In genomic region chr19:60226845-60227235, GRCm38 (mm10) we compare ENCODE assay signal across 8 mouse cellular contexts. TPM values are rescaled to one million over a fixed set of nuclear protein-coding genes. Genes with fewer than 3 reads are reported as not detected.
DNase-seq lines count a peak whose midpoint lies in the region; ATAC-seq and TF ChIP-seq lines count a peak whose summit lies in the region.

No protein-coding gene starts in this region.

- WGBS in kidney, adult 2 months, result 55% methylated on average over 8 of the region's 8 CpGs
- 58% methylated on average over 8 of the region's 8 CpGs for WGBS in embryonic facial prominence, embryonic 10.5 days
- 64% methylated on average over 8 of the region's 8 CpGs for WGBS in liver, postnatal 0 days (ENCODE audit: insufficient replicate concordance)

- no peak for TF ChIP-seq CTCF in kidney, adult 2 months (conservative IDR thresholded peaks at IDR 0.05; ENCODE audit: insufficient read depth, insufficient read length, low read depth, low read length)
- no peak for TF ChIP-seq CTCF in liver, postnatal 0 days (IDR thresholded peaks at IDR 0.05; ENCODE audit: low read depth)

- H3K27me3 ChIP-seq in kidney, adult 2 months (replicated peaks; ENCODE audit: control insufficient read depth, insufficient read depth, low read length), result no peaks in the 10 kb centered on the region
- H3K27me3 ChIP-seq in embryonic facial prominence, embryonic 10.5 days (replicated peaks; ENCODE audit: low read depth, poor library complexity, severe bottlenecking), result peaks cover 4% of the 10 kb centered on the region; the same call in 1 of the 2 replicates
- no peaks in the 10 kb centered on the region for H3K27me3 ChIP-seq in liver, postnatal 0 days (ENCODE audit: insufficient read depth, low read length)

- no peak overlapping the region for H3K27ac ChIP-seq in kidney, adult 2 months (ENCODE audit: insufficient read depth, low read depth, low read length)
- peak overlapping the region; percentile 65 for H3K27ac ChIP-seq in embryonic facial prominence, embryonic 10.5 days (replicated peaks)
- H3K27ac ChIP-seq in liver, postnatal 0 days (ENCODE audit: low read depth), result no peak overlapping the region

- no peaks in the 10 kb centered on the region for H3K36me3 ChIP-seq in kidney, adult 2 months (ENCODE audit: control insufficient read depth, insufficient read depth, low read length)
- peaks cover 14% of the 10 kb centered on the region; the same call in 1 of the 2 replicates for H3K36me3 ChIP-seq in embryonic facial prominence, embryonic 10.5 days (replicated peaks)
- no peaks in the 10 kb centered on the region; the same call in 1 of the 2 replicates for H3K36me3 ChIP-seq in liver, postnatal 0 days (replicated peaks; ENCODE audit: insufficient read depth, low read length)

- no peak for ATAC-seq in liver, postnatal 0 days

- H3K4me2 ChIP-seq in liver, postnatal 0 days (ENCODE audit: low read depth, low read length), result peak overlapping the region; percentile 76

- H3K9ac ChIP-seq in liver, postnatal 0 days (replicated peaks), result no peak overlapping the region

- no peak for TF ChIP-seq EP300 in liver, postnatal 0 days (IDR thresholded peaks at IDR 0.05; ENCODE audit: low read depth)

- H3K9me3 ChIP-seq in embryonic facial prominence, embryonic 10.5 days, result no peaks in the 10 kb centered on the region
- H3K9me3 ChIP-seq in liver, postnatal 0 days (ENCODE audit: low read length), result no peaks in the 10 kb centered on the region

- H3K4me3 ChIP-seq in kidney, adult 2 months (ENCODE audit: insufficient read depth, low read depth, low read length), result 0 out of 2 replicates have a peak overlapping the region, but pooled peaks have one; percentile 11
- H3K4me3 ChIP-seq in embryonic facial prominence, embryonic 10.5 days, result peak overlapping the region; percentile 83
- peak overlapping the region; percentile 100 for H3K4me3 ChIP-seq in liver, postnatal 0 days (ENCODE audit: low read depth, low read length)

- peak; percentile 3 for DNase-seq in kidney, adult 2 months
- DNase-seq in kidney, postnatal 36 days, result no peak
- no peak for DNase-seq in embryonic facial prominence, embryonic 10.5 days (ENCODE audit: low spot score)
- peak; percentile 10 for DNase-seq in heart, postnatal 4 days
- no peak for DNase-seq in liver, postnatal 0 days
- DNase-seq in right cerebral cortex, postnatal 25 days, result no peak
- no peak for DNase-seq in layer of hippocampus, adult 18-20 months (ENCODE audit: low spot score in 2 of 2)
- DNase-seq in T-cell, adult 2 months (ENCODE audit: low spot score), result no peak

- H3K4me1 ChIP-seq in kidney, adult 2 months (ENCODE audit: control insufficient read depth, insufficient read depth, low read length), result peaks cover 5% of the 10 kb centered on the region; the same call in 1 of the 2 replicates
- H3K4me1 ChIP-seq in embryonic facial prominence, embryonic 10.5 days, result peaks cover 12% of the 10 kb centered on the region
- H3K4me1 ChIP-seq in liver, postnatal 0 days (ENCODE audit: insufficient read depth), result peaks cover 7% of the 10 kb centered on the region; the same call in 1 of the 2 replicates

- TF ChIP-seq POLR2A in kidney, adult 2 months (IDR thresholded peaks at IDR 0.05; ENCODE audit: low read depth, low read length), result no peak

RNA-seq across cellular contexts. Expression of gene Fam204a, which starts 0.3 kb away (rescaled TPM):
- polyA plus RNA-seq in kidney, adult 2 months (2012; rRNA removed), result 4.2 and 4.7 TPM in 2 replicates
- polyA plus RNA-seq in embryonic facial prominence, embryonic 10.5 days (2016; fragmentation: Nextera tagmentation; extraction: Ambion mirVana), result 52.2 and 55.8 TPM in 2 replicates
- 10 to 100 TPM; 34.2 to 37.4 TPM for total RNA-seq in heart, postnatal 4 days (2021)
- polyA plus RNA-seq in liver, postnatal 0 days (2015; fragmentation: Nextera tagmentation; extraction: Ambion mirVana), result 17.6 and 17.8 TPM in 2 replicates
- total RNA-seq in layer of hippocampus, adult 18-20 months (2021), result 10 to 100 TPM; 30.3 to 34.5 TPM

Comparison
In these comparisons a context has a peak if more than half of its experiments do, and no peak if none do; other contexts are left out.
1. DNase-seq: peak in kidney, adult 2 months (single experiment) and heart, postnatal 4 days (single experiment); none in kidney, postnatal 36 days (0 of 2), embryonic facial prominence, embryonic 10.5 days (single experiment), liver, postnatal 0 days (single experiment), right cerebral cortex, postnatal 25 days (single experiment), layer of hippocampus, adult 18-20 months (0 of 2) and T-cell, adult 2 months (single experiment).
2. H3K4me3 ChIP-seq: peak in every context shown above with its lines; median percentile 100 in liver, postnatal 0 days; 83 in embryonic facial prominence, embryonic 10.5 days; 11 in kidney, adult 2 months.